Mouse (Mus musculus) 416B (cell line): ENCODE results near the gene Ccl7.
A peak's percentile ranks its signal among the peaks of the same experiment; 100 is the strongest.

Experiments used
- DNase-seq: peaks from one replicate; pipeline ENCODE4 v3.0.0; 2011; ENCODE audit warnings: low read depth

Ccl7 gene

GRCm38 (mm10) chr11:82045471-82045870 is at the start of gene Ccl7:
TSS of gene Ccl7 (plus strand) at chr11:82045712.
- DNase-seq: no peak

GRCm38 (mm10) chr11:81996172-81996841 is 49.2 kb upstream of the Ccl7 start:
- DNase-seq: peak; percentile 83

GRCm38 (mm10) chr11:81997085-81997484 is 48.4 kb upstream of the Ccl7 start:
- DNase-seq: peak; percentile 73

GRCm38 (mm10) chr11:81998646-81999045 is 46.9 kb upstream of the Ccl7 start:
- DNase-seq: peak; percentile 42

- no peak for DNase-seq
Observed at GRCm38 (mm10) chr11:81999469-81999868, 46.0 kb upstream of the Ccl7 start.

- DNase-seq: no peak
Observed at GRCm38 (mm10) chr11:82000581-82000980, 44.9 kb upstream of the Ccl7 start.

GRCm38 (mm10) chr11:82004810-82005209 is 40.7 kb upstream of the Ccl7 start:
- DNase-seq: peak; percentile 80

GRCm38 (mm10) chr11:82006796-82007423 is 38.6 kb upstream of the Ccl7 start:
- peak; percentile 96 for DNase-seq

- DNase-seq: no peak
Observed at GRCm38 (mm10) chr11:82010115-82010514, 35.4 kb upstream of the Ccl7 start.

GRCm38 (mm10) chr11:82011411-82012193 is 33.9 kb upstream of the Ccl7 start:
- no peak for DNase-seq

GRCm38 (mm10) chr11:82013756-82014155 is 31.8 kb upstream of the Ccl7 start:
- DNase-seq: no peak

GRCm38 (mm10) chr11:82015066-82015465 is 30.4 kb upstream of the Ccl7 start:
- DNase-seq: peak; percentile 89

GRCm38 (mm10) chr11:82016181-82016780 is 29.2 kb upstream of the Ccl7 start:
- DNase-seq: peak; percentile 26

- DNase-seq: no peak
Observed at GRCm38 (mm10) chr11:82019389-82019788, 26.1 kb upstream of the Ccl7 start.

GRCm38 (mm10) chr11:82019793-82020192 is 25.7 kb upstream of the Ccl7 start:
- DNase-seq: peak; percentile 42

GRCm38 (mm10) chr11:82021406-82021805 is 24.1 kb upstream of the Ccl7 start:
- DNase-seq: peak; percentile 39

GRCm38 (mm10) chr11:82022504-82023056 is 22.9 kb upstream of the Ccl7 start:
- no peak for DNase-seq

- DNase-seq: peak; percentile 83
Observed at GRCm38 (mm10) chr11:82023769-82024168, 21.7 kb upstream of the Ccl7 start.

GRCm38 (mm10) chr11:82030171-82030570 is 15.3 kb upstream of the Ccl7 start:
- DNase-seq: no peak

GRCm38 (mm10) chr11:82032136-82032535 is 13.4 kb upstream of the Ccl7 start:
- no peak for DNase-seq

GRCm38 (mm10) chr11:82032678-82033344 is 12.7 kb upstream of the Ccl7 start:
- no peak for DNase-seq

- DNase-seq: no peak
Observed at GRCm38 (mm10) chr11:82034446-82034845, 11.1 kb upstream of the Ccl7 start.
